Mouse (Mus musculus): Measurements from ENCODE around the gene Syt16. TPM values are rescaled to one million over a fixed set of nuclear protein-coding genes. Genes with fewer than 3 reads are reported as not detected.
A peak's percentile ranks its signal among the peaks of the same experiment; 100 is the strongest.

Syt16 gene
- total RNA-seq, 2 experiments from 2014 or later = 73.5 to 79.2 TPM

GRCm38 (mm10) chr12:74212156-74212555 is 214.7 kb downstream of the Syt16 start:
- DNase-seq (ENCODE audit: low spot score in 2 of 2) = no peak

- peak; percentile 23 to 36 for DNase-seq (ENCODE audit: low spot score in 2 of 2)
Measured at GRCm38 (mm10) chr12:74216103-74216728, 218.8 kb downstream of the Syt16 start.

GRCm38 (mm10) chr12:74219909-74220308 is 222.4 kb downstream of the Syt16 start:
- DNase-seq (ENCODE audit: low spot score in 2 of 2) = no peak

GRCm38 (mm10) chr12:74220651-74221050 is 223.2 kb downstream of the Syt16 start:
- no peak for DNase-seq (ENCODE audit: low spot score in 2 of 2)

- DNase-seq (ENCODE audit: low spot score in 2 of 2) = peak in 1 of 2 experiments; percentile 35
Measured at GRCm38 (mm10) chr12:74230808-74231207, 233.3 kb downstream of the Syt16 start.

GRCm38 (mm10) chr12:74232845-74233244 is 235.4 kb downstream of the Syt16 start:
- DNase-seq (ENCODE audit: low spot score in 2 of 2) = no peak

GRCm38 (mm10) chr12:74236191-74236590 is 238.7 kb downstream of the Syt16 start:
- DNase-seq (ENCODE audit: low spot score in 2 of 2) = no peak

- peak; percentile 23 to 35 for DNase-seq (ENCODE audit: low spot score in 2 of 2)
Measured at GRCm38 (mm10) chr12:74238056-74238455, 240.6 kb downstream of the Syt16 start.

GRCm38 (mm10) chr12:74238806-74239205 is 241.3 kb downstream of the Syt16 start:
- DNase-seq (ENCODE audit: low spot score in 2 of 2) = no peak

- DNase-seq (ENCODE audit: low spot score in 2 of 2) = no peak
Measured at GRCm38 (mm10) chr12:74264846-74265245, 267.4 kb downstream of the Syt16 start.

GRCm38 (mm10) chr12:74267049-74267448 is 269.6 kb downstream of the Syt16 start:
- DNase-seq (ENCODE audit: low spot score in 2 of 2) = no peak

- no peak for DNase-seq (ENCODE audit: low spot score in 2 of 2)
Measured at GRCm38 (mm10) chr12:74268644-74269285, 271.3 kb downstream of the Syt16 start.

- DNase-seq (ENCODE audit: low spot score in 2 of 2) = no peak
Measured at GRCm38 (mm10) chr12:74272545-74272944, 275.1 kb downstream of the Syt16 start.

GRCm38 (mm10) chr12:74277265-74277664 is 279.8 kb downstream of the Syt16 start:
- DNase-seq (ENCODE audit: low spot score in 2 of 2) = no peak

- no peak for DNase-seq (ENCODE audit: low spot score in 2 of 2)
Measured at GRCm38 (mm10) chr12:74281403-74281802, 283.9 kb downstream of the Syt16 start.

- DNase-seq (ENCODE audit: low spot score in 2 of 2) = peak in 1 of 2 experiments; percentile 1
Measured at GRCm38 (mm10) chr12:74282846-74283245, 285.4 kb downstream of the Syt16 start.

GRCm38 (mm10) chr12:74284020-74284684 is 286.7 kb downstream of the Syt16 start:
- peak; percentile 95 for DNase-seq (ENCODE audit: low spot score in 2 of 2)

GRCm38 (mm10) chr12:74284685-74285054 is 287.2 kb downstream of the Syt16 start:
- peak; percentile 55 to 62 for DNase-seq (ENCODE audit: low spot score in 2 of 2)

- DNase-seq (ENCODE audit: low spot score in 2 of 2) = no peak
Measured at GRCm38 (mm10) chr12:74290983-74291382, 293.5 kb downstream of the Syt16 start.

GRCm38 (mm10) chr12:74293624-74294023 is 296.2 kb downstream of the Syt16 start:
- DNase-seq (ENCODE audit: low spot score in 2 of 2) = peak; percentile 69 to 75

- no peak for DNase-seq (ENCODE audit: low spot score in 2 of 2)
Measured at GRCm38 (mm10) chr12:74296374-74296773, 298.9 kb downstream of the Syt16 start.

GRCm38 (mm10) chr12:74301559-74301958 is 304.1 kb downstream of the Syt16 start:
- DNase-seq (ENCODE audit: low spot score in 2 of 2) = no peak

Data from left cerebral cortex, adult 18-20 months (tissue).